Mouse (Mus musculus) E14TG2a.4 (cell line): ENCODE results near the gene Cyp4f13.

ENCODE experiments used
- H3K27me3 ChIP-seq: 2 replicates; pipeline ENCODE4 v1.6.1; 2014; ENCODE audit warnings: low read length, control low read depth; ENCODE audit not compliant: insufficient read depth
- H3K36me3 ChIP-seq: 2 replicates; pipeline ENCODE4 v1.6.1; 2014; ENCODE audit warnings: low read length, control low read depth; ENCODE audit not compliant: insufficient read depth
- H3K4me1 ChIP-seq: replicated peaks from 2 replicates; pipeline ENCODE4 v1.6.1; 2014; ENCODE audit warnings: low read depth, low read length, control low read depth
- H3K4me3 ChIP-seq: replicated peaks from 2 replicates; pipeline ENCODE4 v1.5.1; 2014; ENCODE audit warnings: mild to moderate bottlenecking, low read length
- H3K9me3 ChIP-seq: 2 replicates; pipeline ENCODE4 v1.6.1; 2014; ENCODE audit warnings: low read length, control low read depth
- CTCF ChIP-seq: conservative IDR thresholded peaks from 2 replicates; pipeline ENCODE4 v1.5.1; 2014; ENCODE audit warnings: low read length
- NANOG ChIP-seq: IDR thresholded peaks from 2 replicates; pipeline ENCODE4 v1.6.1; 2014; ENCODE audit warnings: borderline replicate concordance, low read length, mixed read lengths
- POU5F1 ChIP-seq: IDR thresholded peaks from 2 replicates; pipeline ENCODE4 v1.6.1; 2014; ENCODE audit warnings: low read length, borderline replicate concordance

The Cyp4f13 gene

GRCm38 (mm10) chr17:32891239-32892180, 55.7 kb downstream of the Cyp4f13 start, which contains the start of gene Zfp870:
TSS of gene Zfp870 (minus strand) at chr17:32891642.
- H3K4me1 ChIP-seq: peaks cover 70% of the 10 kb centered on the region
- H3K4me3 ChIP-seq: peak within 1 kb of the TSS; percentile 94
- H3K27me3 ChIP-seq: no peaks in the 10 kb centered on the region
- peaks cover 35% of the 10 kb centered on the region for H3K36me3 ChIP-seq
- H3K9me3 ChIP-seq: no peaks in the 10 kb centered on the region
- TF ChIP-seq CTCF: no peak
- TF ChIP-seq POU5F1: no peak
- TF ChIP-seq NANOG: no peak

DNA sequence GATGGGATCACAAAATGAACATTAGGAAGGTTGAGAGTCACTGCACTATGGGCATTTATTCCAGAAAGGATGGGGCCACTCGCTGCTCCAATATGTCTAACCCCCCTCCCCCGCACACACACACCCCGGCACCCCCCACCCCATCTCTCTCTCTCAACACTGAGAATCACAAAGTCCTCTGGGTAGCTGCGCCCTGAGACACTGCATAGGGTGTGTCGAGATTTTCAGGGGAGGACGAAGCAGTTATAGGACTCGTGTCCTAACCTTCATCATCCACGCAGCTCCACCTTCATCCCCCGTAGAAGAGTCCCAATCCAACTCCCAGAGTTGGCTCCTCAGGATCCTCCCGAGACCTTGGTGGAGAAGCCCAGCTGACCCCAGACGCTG, 56.4 kb downstream of the Cyp4f13 start:
- no peaks in the 10 kb centered on the region for H3K27me3 ChIP-seq
- H3K36me3 ChIP-seq: peaks cover 42% of the 10 kb centered on the region
- H3K9me3 ChIP-seq: no peaks in the 10 kb centered on the region
- H3K4me3 ChIP-seq: peak overlapping the region; percentile 94
- no peak for TF ChIP-seq POU5F1
- no peak for TF ChIP-seq NANOG
- no peak for TF ChIP-seq CTCF
- H3K4me1 ChIP-seq: peaks cover 63% of the 10 kb centered on the region

DNA sequence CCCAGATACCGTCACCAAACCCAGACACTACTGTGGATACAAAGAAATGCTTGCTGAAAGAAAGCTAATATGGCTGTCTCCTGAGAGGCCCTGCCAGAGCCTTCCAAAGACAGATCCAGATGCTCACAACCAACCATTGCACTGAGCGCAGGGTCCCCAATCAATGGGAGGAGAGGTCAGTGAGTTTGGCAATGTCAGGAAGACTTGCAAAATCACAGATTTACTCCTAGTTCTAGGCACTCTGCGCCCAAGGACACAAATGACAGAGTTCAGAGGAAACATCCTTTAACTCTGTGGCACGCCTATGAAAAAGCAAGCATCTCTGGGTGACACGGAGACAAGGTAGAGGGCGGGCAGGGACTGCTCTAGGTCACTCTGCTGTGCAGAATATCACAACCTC, 57.6 kb downstream of the Cyp4f13 start:
- Histone ChIP-seq H3K27me3 (no peaks in the 10 kb centered on the region), H3K4me3 (no peak overlapping the region), H3K4me1 (peaks cover 51% of the 10 kb centered on the region), H3K9me3 (no peaks in the 10 kb centered on the region), H3K36me3 (peaks cover 54% of the 10 kb centered on the region)
- TF ChIP-seq NANOG (no peak), POU5F1 (no peak), CTCF (no peak)

- no peaks in the 10 kb centered on the region for H3K27me3 ChIP-seq
- peaks cover 67% of the 10 kb centered on the region for H3K36me3 ChIP-seq
- TF ChIP-seq CTCF: no peak
- TF ChIP-seq NANOG: no peak
- TF ChIP-seq POU5F1: no peak
- no peaks in the 10 kb centered on the region for H3K9me3 ChIP-seq
- H3K4me1 ChIP-seq: peaks cover 62% of the 10 kb centered on the region
- peak overlapping the region; percentile 5; the same call in 1 of the 2 replicates for H3K4me3 ChIP-seq
Observed at GRCm38 (mm10) chr17:32880320-32881218, 66.6 kb downstream of the Cyp4f13 start.

DNA sequence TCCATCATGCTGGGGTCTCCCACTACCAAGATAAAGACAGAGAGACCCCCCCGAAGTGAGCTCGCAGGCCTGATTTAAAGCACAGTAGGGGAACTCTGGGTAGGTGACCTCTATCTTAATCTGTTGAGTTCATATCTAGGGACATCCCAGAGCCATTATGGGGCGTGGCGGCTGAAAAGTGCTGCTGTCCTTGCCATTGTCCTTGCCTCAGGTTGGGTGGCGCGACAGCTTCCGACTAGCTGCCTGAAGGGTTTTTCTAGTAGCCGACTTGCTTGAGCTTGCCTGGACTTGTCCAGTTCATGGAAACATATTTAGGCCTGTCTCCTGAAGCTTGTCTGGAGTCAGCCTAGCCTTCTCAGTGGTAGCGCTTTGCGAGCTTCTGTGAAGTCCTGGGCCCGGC, 68.4 kb downstream of the Cyp4f13 start:
- no peaks in the 10 kb centered on the region for H3K27me3 ChIP-seq

DNA sequence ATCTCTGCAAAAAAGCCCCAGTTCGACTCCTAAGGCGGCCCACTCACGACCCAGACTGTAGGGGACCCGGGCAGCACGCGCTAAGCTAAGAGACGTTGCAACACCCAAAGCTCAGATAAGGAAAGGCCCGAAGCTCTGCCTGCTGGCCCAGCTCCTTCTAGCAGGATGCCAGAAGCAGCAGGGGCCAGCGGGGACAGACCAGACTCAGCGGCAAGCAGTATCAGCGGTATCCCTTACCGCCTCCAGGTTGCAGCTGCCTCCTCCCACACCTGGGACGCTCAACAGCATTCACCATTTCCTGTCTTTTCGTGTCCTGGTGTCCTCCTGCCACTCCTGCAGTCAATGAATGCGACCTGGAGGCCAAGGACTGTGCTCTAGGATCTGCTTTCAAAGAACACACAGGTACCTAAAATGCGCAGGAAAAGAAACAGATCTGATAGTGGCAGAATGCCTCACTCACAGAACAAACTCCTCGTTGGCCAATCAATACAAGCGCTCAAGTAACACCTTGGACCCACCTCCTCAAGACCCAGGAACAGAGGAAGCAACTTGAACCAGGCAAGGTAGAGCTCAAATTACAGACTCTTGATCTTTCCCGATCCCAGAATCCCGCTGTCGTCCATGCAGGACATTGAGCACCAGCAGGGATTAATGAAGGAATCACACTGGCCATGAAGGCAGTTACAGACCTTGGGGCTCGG, 69.6 kb downstream of the Cyp4f13 start:
- peak; percentile 26; the same call in 1 of the 2 replicates for TF ChIP-seq NANOG
- no peak; the same call in 1 of the 2 replicates for TF ChIP-seq POU5F1
- no peak for TF ChIP-seq CTCF
- Histone ChIP-seq H3K9me3 (no peaks in the 10 kb centered on the region), H3K4me3 (peak overlapping the region; percentile 87), H3K36me3 (peaks cover 37% of the 10 kb centered on the region), H3K27me3 (no peaks in the 10 kb centered on the region), H3K4me1 (peaks cover 77% of the 10 kb centered on the region)

More for the DNA sequence above, 68.4 kb downstream of the Cyp4f13 start:
- peak overlapping the region; percentile 87 for H3K4me3 ChIP-seq
- TF ChIP-seq POU5F1 (no peak), NANOG (peak; percentile 35; the same call in 1 of the 2 replicates)
- no peaks in the 10 kb centered on the region for H3K9me3 ChIP-seq
- peaks cover 49% of the 10 kb centered on the region for H3K36me3 ChIP-seq
- peaks cover 74% of the 10 kb centered on the region for H3K4me1 ChIP-seq
